Mouse (Mus musculus): ENCODE data around the gene Pnrc2. TPM values are rescaled to one million over a fixed set of nuclear protein-coding genes. Genes with fewer than 3 reads are reported as not detected.

Gene Pnrc2
- polyA plus RNA-seq, 1 experiment = 10.5 TPM

GRCm38 (mm10) chr4:135900008-135900407, 26.4 kb upstream of the Pnrc2 start:
- no peak for TF ChIP-seq GATA1 (IDR thresholded peaks at IDR 0.05; ENCODE audit: low read length)

GRCm38 (mm10) chr4:135899050-135899448, 25.4 kb upstream of the Pnrc2 start:
- TF ChIP-seq GATA1 (IDR thresholded peaks at IDR 0.05; ENCODE audit: low read length) = no peak

- TF ChIP-seq GATA1 (IDR thresholded peaks at IDR 0.05; ENCODE audit: low read length) = peak; percentile 72
These were observed 24.9 kb upstream of the Pnrc2 start for GRCm38 (mm10) chr4:135898380-135899049.

- no peak for TF ChIP-seq GATA1 (IDR thresholded peaks at IDR 0.05; ENCODE audit: low read length)
These were observed 22.5 kb upstream of the Pnrc2 start for GRCm38 (mm10) chr4:135896157-135896556.

- no peak for TF ChIP-seq GATA1 (IDR thresholded peaks at IDR 0.05; ENCODE audit: low read length)
These were observed 21.5 kb upstream of the Pnrc2 start, which contains the start of gene Cnr2 for GRCm38 (mm10) chr4:135895071-135895571. Cnr2 (plus strand) TSS chr4:135895394.

- TF ChIP-seq GATA1 (IDR thresholded peaks at IDR 0.05; ENCODE audit: low read length) = no peak
These were observed 19.2 kb upstream of the Pnrc2 start for GRCm38 (mm10) chr4:135892884-135893283.

- no peak for TF ChIP-seq GATA1 (IDR thresholded peaks at IDR 0.05; ENCODE audit: low read length)
These were observed 17.9 kb upstream of the Pnrc2 start for GRCm38 (mm10) chr4:135891539-135891938.

GRCm38 (mm10) chr4:135889884-135890283, 16.2 kb upstream of the Pnrc2 start:
- TF ChIP-seq GATA1 (IDR thresholded peaks at IDR 0.05; ENCODE audit: low read length) = no peak

GRCm38 (mm10) chr4:135889146-135889883, 15.7 kb upstream of the Pnrc2 start:
- TF ChIP-seq GATA1 (IDR thresholded peaks at IDR 0.05; ENCODE audit: low read length) = no peak

GRCm38 (mm10) chr4:135888448-135889057, 14.9 kb upstream of the Pnrc2 start:
- TF ChIP-seq GATA1 (IDR thresholded peaks at IDR 0.05; ENCODE audit: low read length) = no peak

- TF ChIP-seq GATA1 (IDR thresholded peaks at IDR 0.05; ENCODE audit: low read length) = no peak
These were observed 12.5 kb upstream of the Pnrc2 start for GRCm38 (mm10) chr4:135886184-135886583.

- no peak for TF ChIP-seq GATA1 (IDR thresholded peaks at IDR 0.05; ENCODE audit: low read length)
These were observed 12.0 kb upstream of the Pnrc2 start for GRCm38 (mm10) chr4:135885676-135886075.

GRCm38 (mm10) chr4:135884531-135884930, 10.9 kb upstream of the Pnrc2 start:
- TF ChIP-seq GATA1 (IDR thresholded peaks at IDR 0.05; ENCODE audit: low read length) = no peak

GRCm38 (mm10) chr4:135883881-135884516, 10.3 kb upstream of the Pnrc2 start:
- no peak for TF ChIP-seq GATA1 (IDR thresholded peaks at IDR 0.05; ENCODE audit: low read length)

- TF ChIP-seq GATA1 (IDR thresholded peaks at IDR 0.05; ENCODE audit: low read length) = no peak
These were observed 9.8 kb upstream of the Pnrc2 start for GRCm38 (mm10) chr4:135883401-135883851.

GRCm38 (mm10) chr4:135882023-135882422, 8.4 kb upstream of the Pnrc2 start:
- TF ChIP-seq GATA1 (IDR thresholded peaks at IDR 0.05; ENCODE audit: low read length) = no peak

Data from G1E-ER4 (cell line).